31 mouse cellular contexts compared by ENCODE assay signal in genomic region chr11:96130606-96131005, GRCm38 (mm10). TPM values are rescaled to one million over a fixed set of nuclear protein-coding genes. Genes with fewer than 3 reads are reported as not detected.
DNase-seq lines count a peak whose midpoint lies in the region; ATAC-seq and TF ChIP-seq lines count a peak whose summit lies in the region.
"Had no signal": no experiment of that assay in that cellular context is flagged by ENCODE, and none has a peak within 500 bp of the region (broad histone marks: within the 10 kb centered on the region; RNA-seq: fewer than 3 reads in every experiment).

No protein-coding gene starts in this region.

- peak overlapping the region; percentile 1; the same call in 1 of the 2 replicates for H3K9ac ChIP-seq in ES-Bruce4 (ENCODE audit: low read depth, poor library complexity, severe bottlenecking)
- H3K9ac ChIP-seq in intestine, embryonic 16.5 days (ENCODE audit: low read depth, low read length) = no peak overlapping the region
- H3K9ac ChIP-seq in stomach, postnatal 0 days (ENCODE audit: low read length) = no peak overlapping the region
- H3K9ac ChIP-seq in midbrain, embryonic 11.5 days (ENCODE audit: low read length) = no peak overlapping the region
- H3K9ac ChIP-seq: embryonic facial prominence, embryonic 15.5 days; forebrain, embryonic 13.5 days; hindbrain, embryonic 15.5 days; limb, embryonic 12.5 days; liver, embryonic 15.5 days; lung, embryonic 14.5 days; midbrain, embryonic 15.5 days; neural tube, embryonic 15.5 days had no signal

- peak overlapping the region; percentile 90 for H3K27ac ChIP-seq in ES-Bruce4 (ENCODE audit: insufficient read depth, low read length)
- H3K27ac ChIP-seq in intestine, embryonic 16.5 days (ENCODE audit: low read length) = peak overlapping the region; percentile 52
- H3K27ac ChIP-seq in stomach, postnatal 0 days (replicated peaks) = 0 out of 2 replicates have a peak overlapping the region, but pooled peaks have one; percentile 40
- H3K27ac ChIP-seq in midbrain, embryonic 11.5 days (ENCODE audit: low read depth, low read length) = no peak overlapping the region
- H3K27ac ChIP-seq: embryonic facial prominence, embryonic 15.5 days; forebrain, embryonic 13.5 days; hindbrain, embryonic 15.5 days; limb, embryonic 12.5 days; liver, embryonic 15.5 days; midbrain, embryonic 15.5 days; neural tube, embryonic 15.5 days had no signal

- WGBS in intestine, embryonic 16.5 days = 39% methylated on average over 10 of the region's 10 CpGs
- 34% methylated on average over 10 of the region's 10 CpGs for WGBS in stomach, postnatal 0 days
- 67% methylated on average over 10 of the region's 10 CpGs for WGBS in midbrain, embryonic 11.5 days

- no peak for TF ChIP-seq POLR2A in ES-Bruce4 (IDR thresholded peaks at IDR 0.05; ENCODE audit: insufficient read depth, low read length)

- no peak overlapping the region for H3K4me3 ChIP-seq in ES-Bruce4 (ENCODE audit: low read depth, low read length)
- no peak overlapping the region for H3K4me3 ChIP-seq in intestine, embryonic 16.5 days (ENCODE audit: low read length)
- H3K4me3 ChIP-seq in stomach, postnatal 0 days (ENCODE audit: low read depth, low read length) = no peak overlapping the region
- H3K4me3 ChIP-seq in midbrain, embryonic 11.5 days (ENCODE audit: low read depth, low read length) = no peak overlapping the region
- H3K4me3 ChIP-seq: embryonic facial prominence, embryonic 15.5 days; forebrain, embryonic 13.5 days; hindbrain, embryonic 15.5 days; limb, embryonic 12.5 days; liver, embryonic 15.5 days; midbrain, embryonic 15.5 days; neural tube, embryonic 15.5 days had no signal

- peak; percentile 74 for ATAC-seq in intestine, embryonic 16.5 days
- peak; percentile 62 for ATAC-seq in stomach, postnatal 0 days (ENCODE audit: low FRiP score, low TSS enrichment)
- ATAC-seq in midbrain, embryonic 11.5 days (ENCODE audit: low FRiP score) = no peak
- ATAC-seq: CD4-positive, CD25-positive, alpha-beta regulatory T cell, adult 4 months; forebrain, embryonic 13.5 days; inflammation-experienced regulatory T-cells, adult 6 months; midbrain, embryonic 15.5 days had no signal

- peaks cover 4% of the 10 kb centered on the region for H3K4me1 ChIP-seq in ES-Bruce4 (ENCODE audit: control insufficient read depth, insufficient read depth, low read length)
- peaks cover 5% of the 10 kb centered on the region for H3K4me1 ChIP-seq in intestine, embryonic 16.5 days (ENCODE audit: control insufficient read depth, insufficient read depth, low read length)
- H3K4me1 ChIP-seq in stomach, postnatal 0 days (replicated peaks; ENCODE audit: control insufficient read depth, insufficient read depth) = no peaks in the 10 kb centered on the region
- H3K4me1 ChIP-seq in midbrain, embryonic 11.5 days (ENCODE audit: control insufficient read depth, insufficient read depth, low read length) = peaks cover 3% of the 10 kb centered on the region; the same call in 1 of the 2 replicates
- H3K4me1 ChIP-seq: embryonic facial prominence, embryonic 15.5 days had no signal

- no peaks in the 10 kb centered on the region for H3K27me3 ChIP-seq in ES-Bruce4 (ENCODE audit: control insufficient read depth, insufficient read depth, low read length, poor library complexity, severe bottlenecking)
- H3K27me3 ChIP-seq in intestine, embryonic 16.5 days (replicated peaks; ENCODE audit: control insufficient read depth, insufficient read depth, low read length) = no peaks in the 10 kb centered on the region
- 0 out of 2 replicates have a peak, but pooled peaks cover 2% of the 10 kb centered on the region for H3K27me3 ChIP-seq in stomach, postnatal 0 days (ENCODE audit: control insufficient read depth, insufficient read depth, low read length)
- peaks cover 5% of the 10 kb centered on the region for H3K27me3 ChIP-seq in midbrain, embryonic 11.5 days (ENCODE audit: control insufficient read depth, insufficient read depth, low read length)

- peak; percentile 39 for DNase-seq in WW6 (ENCODE audit: low read depth, low spot score)
- peak; percentile 59 for DNase-seq in stomach, postnatal 0 days (ENCODE audit: low spot score)
- DNase-seq in testis, postnatal 10 days (ENCODE audit: low spot score) = no peak
- no peak for DNase-seq in midbrain, embryonic 11.5 days (ENCODE audit: low spot score, missing footprints)
- no peak for DNase-seq in frontal cortex, postnatal 36 days (ENCODE audit: low spot score in 2 of 2)
- no peak for DNase-seq in frontal cortex, postnatal 14 days (ENCODE audit: low spot score in 2 of 2)
- DNase-seq: adrenal gland, postnatal 14 days; cerebellum, adult 18-20 months; cerebellum, postnatal 10 days; gastrocnemius, postnatal 36 days; heart, adult 18-20 months; heart, postnatal 4 days; kidney, adult 9 months; kidney, postnatal 10 days; lung, embryonic 14.5 days; lung, postnatal 14 days; right cerebral cortex, postnatal 25 days had no signal

- no peaks in the 10 kb centered on the region for H3K9me3 ChIP-seq in ES-Bruce4 (replicated peaks; ENCODE audit: control insufficient read depth, insufficient read depth, low read length, poor library complexity, severe bottlenecking)
- H3K9me3 ChIP-seq in intestine, embryonic 16.5 days (ENCODE audit: control insufficient read depth, low read length) = no peaks in the 10 kb centered on the region
- H3K9me3 ChIP-seq in stomach, postnatal 0 days (ENCODE audit: control insufficient read depth, low read length) = no peaks in the 10 kb centered on the region
- H3K9me3 ChIP-seq in midbrain, embryonic 11.5 days (ENCODE audit: control insufficient read depth, low read length) = no peaks in the 10 kb centered on the region
- H3K9me3 ChIP-seq: embryonic facial prominence, embryonic 15.5 days; forebrain, embryonic 13.5 days; hindbrain, embryonic 15.5 days; limb, embryonic 12.5 days; liver, embryonic 15.5 days; midbrain, embryonic 15.5 days; neural tube, embryonic 15.5 days had no signal

- no peak overlapping the region for H3K4me2 ChIP-seq in intestine, embryonic 16.5 days (ENCODE audit: low read depth, low read length)
- no peak overlapping the region for H3K4me2 ChIP-seq in stomach, postnatal 0 days (replicated peaks; ENCODE audit: low read depth)
- H3K4me2 ChIP-seq in midbrain, embryonic 11.5 days = no peak overlapping the region
- H3K4me2 ChIP-seq: embryonic facial prominence, embryonic 15.5 days; forebrain, embryonic 13.5 days; heart, embryonic 11.5 days; hindbrain, embryonic 15.5 days; limb, embryonic 12.5 days; liver, embryonic 15.5 days; lung, embryonic 14.5 days; midbrain, embryonic 15.5 days; neural tube, embryonic 15.5 days had no signal

- H3K36me3 ChIP-seq in ES-Bruce4 (ENCODE audit: control insufficient read depth, insufficient read depth, low read length, poor library complexity, severe bottlenecking) = no peaks in the 10 kb centered on the region
- no peaks in the 10 kb centered on the region for H3K36me3 ChIP-seq in intestine, embryonic 16.5 days (ENCODE audit: control insufficient read depth, insufficient read depth, low read length)
- H3K36me3 ChIP-seq in stomach, postnatal 0 days (ENCODE audit: control insufficient read depth, insufficient read depth, low read length) = no peaks in the 10 kb centered on the region
- H3K36me3 ChIP-seq in midbrain, embryonic 11.5 days (ENCODE audit: control insufficient read depth, insufficient read depth, low read length) = no peaks in the 10 kb centered on the region
- H3K36me3 ChIP-seq: embryonic facial prominence, embryonic 15.5 days; hindbrain, embryonic 15.5 days; limb, embryonic 12.5 days; liver, embryonic 15.5 days; midbrain, embryonic 15.5 days; neural tube, embryonic 15.5 days had no signal

- TF ChIP-seq CTCF in ES-Bruce4 (IDR thresholded peaks at IDR 0.05; ENCODE audit: low read depth, low read length) = no peak
- no peak for TF ChIP-seq CTCF in stomach, postnatal 0 days (IDR thresholded peaks at IDR 0.05; ENCODE audit: low read depth)

- TF ChIP-seq EP300 in ES-Bruce4 (IDR thresholded peaks at IDR 0.05; ENCODE audit: insufficient read depth, low read depth, low read length) = peak; percentile 87
- TF ChIP-seq EP300 in stomach, postnatal 0 days (optimal IDR thresholded peaks at IDR 0.05) = no peak

RNA-seq across cellular contexts. Expression of gene Ttll6, which starts 3.0 kb away (rescaled TPM):
- polyA plus RNA-seq in ES-Bruce4 (2011; ENCODE audit: insufficient read depth, insufficient read length, low read depth, missing spikeins) = 6.9 and 7.9 TPM in 2 replicates
- polyA plus RNA-seq in intestine, embryonic 16.5 days (2015; fragmentation: Nextera tagmentation; extraction: Ambion mirVana) = 0.27 and 0.51 TPM in 2 replicates
- polyA plus RNA-seq in stomach, postnatal 0 days (2015; fragmentation: Nextera tagmentation; extraction: Ambion mirVana) = 0.12 and 0.13 TPM in 2 replicates
- polyA plus RNA-seq in midbrain, embryonic 11.5 days (2014; fragmentation: Nextera tagmentation; extraction: Ambion mirVana) = not detected in 2 replicates
- polyA plus RNA-seq: CD4-positive, CD25-positive, alpha-beta regulatory T cell, adult 4 months; heart, embryonic 11.5 days; inflammation-experienced regulatory T-cells, adult 6 months; limb, embryonic 12.5 days; liver, adult 2 months; liver, embryonic 15.5 days had no signal

RNA-seq across cellular contexts. Expression of gene Calcoco2, which starts 18.8 kb away (rescaled TPM):
- 16.7 and 18.0 TPM in 2 replicates for polyA plus RNA-seq in ES-Bruce4 (2011; ENCODE audit: insufficient read depth, insufficient read length, low read depth, missing spikeins)
- 0.10 TPM in 2 replicates for polyA plus RNA-seq in intestine, embryonic 16.5 days (2015; fragmentation: Nextera tagmentation; extraction: Ambion mirVana)
- not detected in 2 replicates for polyA plus RNA-seq in stomach, postnatal 0 days (2015; fragmentation: Nextera tagmentation; extraction: Ambion mirVana)
- not detected in 2 replicates for polyA plus RNA-seq in midbrain, embryonic 11.5 days (2014; fragmentation: Nextera tagmentation; extraction: Ambion mirVana)
- polyA plus RNA-seq: CD4-positive, CD25-positive, alpha-beta regulatory T cell, adult 4 months; forebrain, embryonic 13.5 days; heart, embryonic 11.5 days; inflammation-experienced regulatory T-cells, adult 6 months; large intestine, adult 2 months; limb, embryonic 12.5 days; liver, adult 2 months; liver, embryonic 15.5 days; lung, embryonic 14.5 days; midbrain, embryonic 15.5 days; neural tube, embryonic 15.5 days had no signal

RNA-seq across cellular contexts. Expression of gene Atp5g1, which starts 55.1 kb away (rescaled TPM):
- polyA plus RNA-seq in ES-Bruce4 (2011; ENCODE audit: insufficient read depth, insufficient read length, low read depth, missing spikeins) = 184 and 191 TPM in 2 replicates
- polyA plus RNA-seq in intestine, embryonic 16.5 days (2015; fragmentation: Nextera tagmentation; extraction: Ambion mirVana) = 1,152 and 1,154 TPM in 2 replicates
- 1,003 and 1,182 TPM in 2 replicates for polyA plus RNA-seq in stomach, postnatal 0 days (2015; fragmentation: Nextera tagmentation; extraction: Ambion mirVana)
- 405 and 437 TPM in 2 replicates for polyA plus RNA-seq in midbrain, embryonic 11.5 days (2014; fragmentation: Nextera tagmentation; extraction: Ambion mirVana)

Comparison
In these comparisons a context has a peak if more than half of its experiments do, and no peak if none do; other contexts are left out.
1. DNase-seq: peak in WW6 (single experiment) and stomach, postnatal 0 days (single experiment); none in testis, postnatal 10 days (single experiment), midbrain, embryonic 11.5 days (single experiment), frontal cortex, postnatal 36 days (0 of 2) and frontal cortex, postnatal 14 days (0 of 2).
2. RNA of gene Calcoco2, which starts 18.8 kb away (polyA plus RNA-seq): 16.7 to 18.0 TPM in ES-Bruce4; 0.10 TPM in intestine, embryonic 16.5 days, not detected in stomach, postnatal 0 days and not detected in midbrain, embryonic 11.5 days; every median in the first group is over 10 times any median in the second.